Mouse (Mus musculus) embryo, embryonic 10 days (tissue): ENCODE results near the gene C77080.
A peak's percentile ranks its signal among the peaks of the same experiment; 100 is the strongest.

Source experiments
- DNase-seq: peaks from one replicate; pipeline ENCODE4 v3.0.0-alpha.2; 2015; ENCODE audit warnings: low spot score

Gene C77080

DNA sequence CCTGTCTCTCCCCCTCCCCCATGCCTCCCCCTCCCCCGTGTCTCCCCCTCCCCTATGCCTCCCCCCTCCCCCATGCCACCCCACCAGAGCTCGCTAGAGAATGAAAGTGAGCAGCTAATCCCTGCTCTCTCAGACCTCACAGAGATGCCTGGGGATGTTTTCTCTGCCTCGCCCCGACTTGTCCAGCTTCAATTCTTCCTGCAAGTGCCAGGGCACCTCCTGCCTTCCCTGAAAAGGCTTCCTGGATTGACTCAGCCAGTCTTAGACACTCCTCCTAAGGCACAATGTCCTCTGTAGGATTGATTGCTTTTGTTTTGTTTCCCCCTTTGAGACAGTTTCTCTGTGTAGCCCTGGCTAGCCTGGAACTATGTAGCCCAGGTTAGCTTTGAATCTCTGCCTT is at the start of gene C77080:
TSS of gene C77080 (minus strand) at position 209 of the 400 bp plus-strand sequence.
- no peak for DNase-seq

DNA sequence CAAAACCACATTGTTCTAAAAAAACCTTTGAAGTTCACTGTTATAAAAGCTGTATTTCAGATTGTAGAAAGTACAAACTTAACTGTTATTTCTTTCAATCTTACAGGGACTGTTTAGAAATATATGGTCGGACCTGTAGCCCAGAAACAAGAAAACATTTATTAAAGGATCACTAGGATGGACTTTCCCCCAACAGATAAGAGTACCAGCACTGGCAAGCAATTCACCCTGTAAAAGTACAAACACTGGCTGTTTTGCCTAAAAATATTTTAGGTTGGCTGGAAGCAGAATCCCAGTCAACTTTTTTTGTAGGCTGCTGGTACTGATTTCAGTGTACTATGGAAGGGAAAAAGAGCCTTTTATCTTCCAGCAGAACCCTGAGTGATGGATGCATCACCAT is 46.7 kb upstream of the C77080 start:
- DNase-seq = no peak

DNA sequence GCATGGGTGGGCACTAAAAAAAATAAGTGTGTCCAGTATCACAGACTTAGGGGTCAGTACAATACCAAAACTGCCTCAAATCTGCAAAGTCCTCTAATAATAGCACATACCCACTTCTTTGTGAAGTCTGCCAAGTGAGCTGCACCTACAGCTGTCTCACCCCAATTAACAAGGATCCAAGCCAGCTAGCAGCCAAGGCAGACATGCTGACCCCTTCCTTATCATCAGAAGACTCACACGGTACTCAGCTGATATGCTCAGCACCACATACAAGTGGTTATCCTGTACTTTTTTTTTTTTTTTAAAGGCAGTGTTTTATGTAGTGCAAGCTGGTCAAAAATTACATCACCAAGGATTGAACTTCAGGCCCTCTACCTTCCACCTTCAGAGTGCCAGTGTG is 43.1 kb upstream of the C77080 start:
- no peak for DNase-seq

DNA sequence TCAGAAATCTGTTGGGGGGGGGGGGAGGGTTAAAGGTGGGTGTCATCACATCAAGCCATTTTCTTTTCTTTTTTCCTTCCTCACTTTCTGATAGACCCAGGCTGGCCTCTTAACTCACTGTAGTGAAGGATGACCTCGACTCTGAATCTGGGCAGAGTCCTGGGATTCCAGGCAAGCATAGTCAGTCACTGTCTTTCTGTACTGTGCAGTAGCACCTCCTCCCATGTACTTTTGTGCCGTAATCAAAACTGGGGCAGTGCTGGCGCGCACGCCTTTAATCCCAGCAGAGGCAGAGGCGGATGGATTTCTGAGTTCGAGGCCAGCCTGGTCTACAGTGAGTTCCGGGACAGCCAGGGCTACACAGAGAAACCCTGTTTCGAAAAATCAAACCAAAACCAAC is 42.6 kb upstream of the C77080 start:
- no peak for DNase-seq

DNA sequence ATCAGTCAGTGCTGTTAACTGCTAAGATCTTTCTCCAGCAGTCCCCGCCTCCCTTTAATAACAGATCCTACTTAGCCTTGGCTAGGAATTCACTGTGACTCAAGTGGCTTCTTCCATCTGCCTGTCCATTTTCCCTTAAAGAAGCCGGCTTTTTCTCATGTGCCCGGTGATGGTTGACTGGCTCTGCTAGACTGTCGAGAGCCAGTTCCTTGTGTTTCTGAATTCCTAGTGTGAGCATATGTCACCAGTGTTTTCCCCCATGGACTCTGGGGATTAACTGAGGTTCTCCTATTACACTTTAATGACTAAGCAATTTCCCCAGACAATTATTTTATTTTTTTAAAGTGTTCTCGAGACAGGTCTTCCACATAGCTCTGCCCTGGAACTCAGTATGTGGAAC is 42.2 kb upstream of the C77080 start:
- no peak for DNase-seq

DNA sequence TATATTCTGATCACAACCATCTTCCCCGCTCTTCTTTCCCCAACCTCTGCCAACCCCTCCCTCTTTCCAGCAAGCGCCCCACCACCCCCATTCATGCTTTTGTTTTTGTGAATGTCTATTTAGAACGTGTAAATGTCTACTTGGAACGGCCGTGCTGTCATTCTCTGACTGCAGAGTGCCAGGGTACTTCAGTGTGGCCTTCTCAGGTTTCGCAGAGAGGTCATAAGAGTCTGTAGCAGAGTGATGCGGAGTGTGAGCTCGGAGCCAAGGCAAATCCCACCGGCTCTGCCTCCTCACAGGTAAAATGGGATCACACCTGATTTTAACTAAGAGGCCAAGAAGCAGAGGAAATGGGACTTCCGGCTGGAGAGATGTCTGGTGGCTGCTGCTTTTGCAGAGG is 37.9 kb upstream of the C77080 start:
- DNase-seq = no peak

DNA sequence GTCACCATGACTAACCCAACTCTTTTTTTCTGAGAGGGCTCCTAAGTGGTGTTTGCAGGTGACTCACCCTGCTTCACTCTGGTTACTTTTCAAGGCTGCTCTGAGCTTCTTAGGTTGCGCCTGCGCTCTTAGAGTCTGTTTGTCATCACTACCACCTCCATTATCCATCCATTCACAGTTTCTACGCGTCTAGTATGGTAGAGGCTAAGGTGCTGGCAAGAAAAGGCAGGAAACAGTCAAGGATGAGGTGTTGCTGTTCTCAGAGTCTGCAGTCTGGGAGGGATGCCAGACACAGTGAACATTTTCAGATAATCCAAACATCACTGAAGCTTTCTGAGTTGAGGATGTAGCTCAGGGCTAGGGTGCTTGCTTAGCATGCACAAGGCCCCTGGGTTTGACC is 36.5 kb upstream of the C77080 start:
- DNase-seq = no peak

DNA sequence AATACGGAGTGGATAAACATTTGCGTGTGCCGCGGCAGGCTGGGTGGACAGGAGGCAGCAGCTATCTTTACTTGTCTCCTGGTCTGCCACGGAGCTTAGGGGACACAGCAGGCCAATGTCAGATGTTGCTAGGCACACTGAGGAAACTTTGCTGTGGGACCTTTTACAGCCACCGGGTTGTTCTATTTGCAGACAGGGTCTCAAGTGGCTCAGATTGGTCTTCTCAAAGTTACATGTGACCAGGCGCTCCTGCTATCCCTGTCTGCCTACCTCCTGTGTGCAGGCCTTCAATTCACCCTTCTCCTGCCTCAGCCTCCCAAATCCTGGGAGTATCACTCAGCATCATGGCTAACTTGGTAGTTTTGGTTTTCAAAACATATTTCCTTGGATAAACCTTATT is 34.9 kb upstream of the C77080 start:
- DNase-seq = no peak

DNA sequence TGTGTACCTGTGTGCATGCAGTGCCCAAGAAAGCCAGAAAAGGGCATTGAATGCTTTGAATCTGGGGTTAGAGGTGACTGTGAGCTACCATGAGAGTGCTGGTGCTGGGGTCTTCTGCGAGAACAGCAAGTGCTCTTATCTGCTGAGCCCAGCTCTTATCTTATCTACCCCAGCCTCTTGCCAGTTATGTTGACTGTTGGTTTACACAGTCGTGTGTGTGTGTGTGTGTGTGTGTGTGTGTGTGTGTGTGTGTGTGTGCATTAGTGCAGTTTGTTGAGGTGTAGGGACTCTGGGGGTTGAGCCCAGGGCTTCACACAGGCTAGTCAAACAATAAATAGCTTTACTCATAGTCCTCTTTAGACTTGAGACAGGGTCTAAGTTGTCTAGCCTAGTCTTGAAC is 34.0 kb upstream of the C77080 start:
- DNase-seq = no peak

DNA sequence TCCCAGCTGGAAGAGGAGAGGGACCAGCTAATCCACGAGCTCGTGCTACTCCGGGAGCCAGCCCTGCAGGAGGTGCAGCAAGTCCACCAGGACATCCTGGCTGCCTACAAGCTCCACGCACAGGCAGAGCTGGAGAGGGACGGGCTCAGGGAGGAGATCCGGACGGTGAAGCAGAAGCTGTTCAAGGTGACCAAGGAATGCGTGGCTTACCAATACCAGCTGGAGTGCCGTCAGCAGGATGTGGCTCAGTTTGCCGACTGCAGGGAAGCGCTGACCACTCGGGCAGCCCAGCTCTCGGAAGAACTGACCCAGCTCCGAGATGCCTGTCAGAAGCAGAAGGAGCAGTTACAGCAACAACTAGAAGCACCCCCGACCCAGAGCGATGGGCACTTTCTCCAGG is 32.5 kb upstream of the C77080 start:
- peak; percentile 43 for DNase-seq

DNA sequence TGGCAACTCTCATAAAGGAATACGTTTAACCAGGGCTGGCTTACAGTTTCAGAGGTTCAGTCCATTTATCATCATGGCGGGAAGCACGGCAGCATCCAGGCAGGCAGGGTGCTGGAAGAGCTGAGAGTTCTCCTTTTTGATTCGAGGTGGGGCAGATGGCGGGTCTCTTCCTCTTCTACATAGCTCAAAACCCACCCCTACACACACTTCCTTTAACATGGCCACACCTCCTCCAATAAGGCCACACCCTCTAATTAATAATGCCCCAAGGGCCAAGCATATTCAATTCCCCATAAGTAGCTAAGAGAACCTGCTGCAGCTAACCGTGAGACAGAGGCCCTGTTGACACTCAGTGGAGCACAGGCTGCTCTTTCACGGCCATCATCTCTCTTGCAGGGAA is 31.6 kb upstream of the C77080 start:
- DNase-seq = no peak

DNA sequence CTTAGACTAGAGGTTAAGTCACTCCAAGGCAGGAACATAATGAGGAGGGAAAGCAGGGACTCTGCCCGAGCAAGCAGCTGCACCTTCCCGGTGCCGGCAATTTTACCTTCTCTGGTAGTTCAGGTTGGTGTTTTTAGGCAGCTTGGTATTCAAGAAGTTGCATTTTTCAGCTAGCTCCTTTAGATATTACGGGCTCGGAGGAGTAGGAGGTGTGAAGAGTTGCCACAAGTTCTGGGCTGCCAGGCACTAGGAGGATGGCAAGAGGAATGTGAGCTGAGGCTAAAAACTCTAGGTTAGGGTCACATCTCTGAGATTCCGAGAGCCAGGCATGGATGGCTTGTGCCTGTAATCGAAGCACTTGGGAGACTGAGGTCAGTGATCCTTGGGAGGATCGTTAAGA is 28.5 kb upstream of the C77080 start:
- DNase-seq = no peak

DNA sequence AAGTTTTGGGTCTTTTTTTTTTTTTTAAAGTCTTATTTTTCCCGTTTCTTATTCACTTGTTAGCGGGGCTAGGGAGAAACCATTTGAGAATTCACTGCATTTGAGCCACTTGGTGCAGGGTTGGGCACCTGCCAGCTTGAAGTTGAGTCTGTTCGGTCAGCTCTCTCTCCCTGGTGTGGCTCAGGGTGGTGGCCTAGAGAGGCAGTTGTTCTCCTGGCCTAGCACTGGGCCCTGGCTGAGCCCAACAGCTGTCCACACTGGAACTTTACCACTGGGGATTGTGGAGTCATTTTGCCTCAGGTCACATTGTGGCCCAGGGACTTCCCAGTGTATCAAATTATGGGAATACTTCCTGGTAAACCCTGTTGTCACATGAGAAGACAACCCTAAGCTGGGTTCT is 26.9 kb upstream of the C77080 start:
- no peak for DNase-seq

DNA sequence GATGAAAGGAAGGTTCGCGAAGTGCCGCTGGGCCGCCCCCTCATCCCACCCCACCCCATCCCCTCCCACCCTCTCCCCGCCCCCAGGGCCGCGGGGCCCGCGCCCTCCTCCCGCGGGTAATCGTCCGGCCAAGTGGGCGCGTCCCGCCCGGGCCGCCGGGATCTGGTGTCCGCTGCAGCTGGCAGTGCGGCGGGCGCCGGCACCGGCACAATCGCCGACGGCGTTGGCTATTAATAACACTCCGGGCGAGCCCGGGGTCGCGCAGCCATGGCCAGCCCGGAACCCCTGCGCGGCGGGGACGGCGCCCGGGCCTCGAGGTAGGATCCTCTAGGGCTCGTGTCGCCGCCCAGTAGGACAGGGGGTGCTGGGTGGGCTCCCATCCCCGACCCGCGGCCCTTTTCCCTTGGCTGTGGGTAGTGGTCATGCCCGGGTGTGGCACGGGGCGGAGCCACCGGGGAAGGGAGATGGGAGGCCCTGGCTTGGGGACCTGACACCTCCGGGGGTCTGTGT is 26.3 kb upstream of the C77080 start, which contains the start of gene Sync:
TSS of gene Sync (plus strand) at position 146 of the 510 bp plus-strand sequence.
- no peak for DNase-seq

DNA sequence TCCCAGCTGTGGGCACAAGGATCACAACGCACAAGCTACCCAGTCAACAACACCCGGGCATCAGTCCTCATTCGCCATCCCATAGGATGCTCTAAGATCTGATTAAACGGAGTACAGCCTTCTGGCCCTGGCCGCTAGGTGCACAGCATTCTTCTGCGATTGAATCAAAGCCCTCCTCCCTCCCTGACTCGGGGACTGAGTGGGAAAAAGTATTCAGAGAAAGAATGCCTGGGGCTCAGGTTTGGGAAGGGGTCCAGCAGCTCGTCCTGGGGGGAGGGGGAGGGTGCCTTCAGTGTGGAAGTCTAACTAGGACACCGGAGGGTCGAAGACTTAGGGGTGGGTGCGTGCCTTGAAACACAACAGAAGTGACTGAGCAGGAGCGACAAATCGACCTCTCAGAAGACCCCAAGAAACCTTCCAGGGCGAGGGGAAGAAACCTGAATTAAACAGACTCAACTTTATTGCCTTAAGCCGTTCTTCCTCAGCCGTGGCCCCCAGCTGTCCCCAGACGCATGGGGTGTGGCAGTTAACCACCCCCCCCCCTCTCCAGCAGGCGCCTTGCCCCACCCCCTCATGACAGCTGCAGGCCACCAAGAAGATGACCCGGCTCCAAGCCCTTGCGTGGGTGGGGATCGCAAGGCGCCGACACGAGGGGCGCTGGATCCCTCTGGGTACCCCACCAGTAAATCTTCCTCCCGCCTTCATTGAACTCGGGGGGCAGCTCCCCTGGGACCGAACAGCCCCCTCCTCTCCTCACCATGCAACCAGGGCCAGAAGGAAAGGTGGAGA is 25.7 kb upstream of the C77080 start:
- peak; percentile 58 for DNase-seq

DNA sequence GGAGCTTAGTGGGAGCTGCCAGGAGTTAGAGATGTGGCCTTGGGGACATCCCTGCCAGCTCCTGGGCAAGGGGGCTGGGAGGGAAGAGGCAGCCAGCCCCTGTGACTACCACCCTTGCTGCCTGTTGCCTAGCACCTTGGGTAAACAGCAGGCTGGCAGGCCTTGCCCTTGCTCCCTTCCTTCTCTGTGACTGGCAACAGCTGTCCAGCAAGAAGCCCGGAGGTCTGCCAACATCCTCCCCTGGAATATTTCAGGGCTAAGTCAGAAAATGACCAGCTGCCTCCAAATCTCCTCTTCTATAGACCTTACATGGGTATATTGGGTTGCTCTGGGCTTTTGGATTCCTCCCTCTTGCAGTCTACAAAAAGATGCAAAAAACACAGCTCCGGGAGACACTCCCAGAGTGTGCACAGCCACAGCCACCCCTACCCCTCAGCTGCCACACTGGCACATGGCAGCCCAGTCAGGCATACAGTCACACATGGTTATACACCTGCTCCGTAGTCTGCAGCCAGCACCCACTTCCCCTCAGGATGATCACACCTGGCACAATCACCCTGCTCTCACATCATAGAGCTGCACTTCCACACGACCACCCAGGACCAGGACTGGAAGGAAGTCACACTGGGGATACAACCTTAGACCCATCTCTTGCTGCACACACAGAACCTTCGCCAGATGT is 24.9 kb upstream of the C77080 start:
- no peak for DNase-seq

DNA sequence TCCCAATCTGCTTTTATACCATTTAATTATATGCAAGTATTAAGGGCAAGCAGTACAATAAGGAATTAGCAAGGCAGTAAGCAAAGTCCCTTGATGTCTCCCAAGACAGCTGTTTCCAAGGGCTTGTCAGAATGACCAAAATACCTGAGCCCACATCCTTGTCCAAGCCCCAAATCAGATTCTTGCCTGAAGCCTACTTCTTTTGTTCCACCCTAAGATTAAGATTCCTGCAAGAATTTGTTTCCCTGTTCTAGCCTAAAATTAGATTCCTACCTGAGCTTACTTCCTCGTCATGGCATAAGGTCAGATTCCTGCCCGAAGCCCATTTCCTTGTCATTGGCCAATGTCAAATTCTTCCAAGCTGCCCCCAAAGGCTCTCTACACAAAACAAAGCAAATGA is 23.5 kb upstream of the C77080 start:
- no peak for DNase-seq

DNA sequence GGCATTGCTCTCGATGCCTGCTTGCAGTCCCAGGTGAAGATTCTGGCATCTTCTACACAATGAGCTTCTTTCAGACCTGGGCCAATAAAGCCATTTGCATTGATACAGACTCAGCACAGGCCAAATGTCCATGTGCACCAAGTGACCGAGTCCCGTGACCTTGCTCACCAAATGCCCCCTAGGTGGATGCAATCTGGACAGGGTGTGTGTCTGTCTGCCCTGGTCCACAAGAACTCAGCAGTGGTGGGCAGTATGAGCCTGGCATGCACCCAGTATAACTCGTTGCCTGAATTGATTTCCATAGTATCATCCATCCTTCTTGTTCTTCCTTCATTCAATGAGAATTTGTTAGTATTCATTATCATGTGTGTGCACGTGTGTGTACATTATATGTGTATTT is 22.0 kb upstream of the C77080 start:
- DNase-seq = no peak

DNA sequence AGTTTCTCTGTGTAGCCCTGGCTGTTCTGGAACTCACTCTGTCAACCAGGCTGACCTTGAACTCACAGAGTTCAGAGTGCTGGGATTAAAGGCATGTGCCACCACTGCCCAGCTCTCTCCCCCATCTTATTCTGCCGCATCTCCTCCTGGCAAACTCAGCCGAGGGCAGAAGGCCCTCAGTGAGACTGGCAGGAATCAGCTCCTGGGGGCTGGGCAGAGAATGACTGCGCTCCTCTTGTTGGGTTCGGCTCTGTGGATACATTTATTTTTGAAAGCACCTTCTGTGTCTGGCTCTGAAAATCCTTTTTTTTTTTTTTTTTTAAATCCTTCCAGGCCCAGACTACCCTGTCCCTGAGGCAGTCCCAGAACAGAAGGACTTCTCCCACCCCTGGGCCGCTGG is 21.6 kb upstream of the C77080 start:
- no peak for DNase-seq

DNA sequence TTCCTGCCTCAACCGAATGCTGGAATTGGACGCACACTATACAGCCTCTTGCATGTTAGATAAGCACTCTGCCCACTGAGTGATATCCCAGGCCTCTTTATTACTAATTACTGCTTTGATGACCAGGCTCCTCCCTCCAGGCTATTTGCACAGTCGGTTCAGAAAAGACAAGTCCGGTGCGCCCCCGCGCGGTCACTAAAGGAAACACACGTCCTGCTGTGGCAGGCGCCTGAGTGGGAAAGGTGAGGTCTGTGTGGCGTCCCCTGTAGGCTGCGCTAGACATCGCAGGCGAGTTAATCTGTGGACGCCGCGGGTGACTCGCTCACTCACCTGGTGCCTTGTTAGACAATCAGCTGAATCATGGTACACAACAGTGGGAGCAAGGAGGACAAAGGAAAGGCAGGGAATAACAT is 15.3 kb upstream of the C77080 start:
- DNase-seq = peak; percentile 93

DNA sequence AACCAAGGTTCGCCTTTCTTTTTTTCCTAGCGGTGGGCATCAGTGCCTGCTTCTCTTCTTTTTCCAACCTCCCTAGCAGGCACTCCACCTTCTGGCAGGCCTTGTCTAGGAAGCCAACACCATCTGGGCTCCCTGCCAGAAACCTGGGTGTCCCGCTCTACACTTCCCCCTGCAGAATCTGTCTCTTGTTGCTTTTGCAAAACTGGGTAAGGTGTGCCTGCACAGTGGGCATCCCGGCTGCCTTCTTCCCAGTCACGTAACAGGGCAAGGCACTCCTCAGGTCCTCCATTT is 11.5 kb upstream of the C77080 start:
- no peak for DNase-seq

DNA sequence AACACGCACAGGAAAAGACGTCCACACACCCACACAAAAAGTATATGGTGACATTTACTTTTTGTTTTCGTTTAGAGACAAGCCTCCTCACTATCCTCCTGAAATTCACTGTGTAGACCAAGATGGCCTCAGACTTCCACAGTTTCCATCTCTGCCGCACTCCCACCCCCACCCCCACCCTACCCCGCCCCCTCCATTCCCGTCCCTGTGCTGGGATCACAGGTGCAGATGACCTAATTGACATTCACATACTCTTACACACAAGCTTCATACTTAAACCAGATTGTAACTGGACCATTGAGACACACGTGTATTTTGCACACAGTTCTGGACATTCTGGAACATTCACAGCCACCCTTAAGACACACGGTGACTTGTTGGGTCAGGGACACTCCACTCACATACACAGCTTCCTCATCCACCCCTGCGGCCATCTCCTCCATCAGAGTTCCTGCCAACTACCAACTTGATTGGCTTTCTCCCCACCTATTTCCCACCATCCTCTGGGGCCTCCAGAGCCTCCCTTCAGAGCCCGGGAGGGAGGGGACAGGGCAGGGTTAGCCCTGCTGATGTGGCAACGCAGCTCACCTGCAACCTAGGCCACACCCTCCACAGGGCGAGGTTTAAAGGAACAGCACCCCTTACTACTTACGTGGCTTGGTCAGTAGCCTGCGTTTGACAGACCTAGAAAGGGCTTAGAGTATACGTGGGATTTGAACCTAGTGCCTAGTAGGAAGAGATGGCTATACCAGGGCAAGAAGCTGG is 11.0 kb upstream of the C77080 start:
- no peak for DNase-seq

DNA sequence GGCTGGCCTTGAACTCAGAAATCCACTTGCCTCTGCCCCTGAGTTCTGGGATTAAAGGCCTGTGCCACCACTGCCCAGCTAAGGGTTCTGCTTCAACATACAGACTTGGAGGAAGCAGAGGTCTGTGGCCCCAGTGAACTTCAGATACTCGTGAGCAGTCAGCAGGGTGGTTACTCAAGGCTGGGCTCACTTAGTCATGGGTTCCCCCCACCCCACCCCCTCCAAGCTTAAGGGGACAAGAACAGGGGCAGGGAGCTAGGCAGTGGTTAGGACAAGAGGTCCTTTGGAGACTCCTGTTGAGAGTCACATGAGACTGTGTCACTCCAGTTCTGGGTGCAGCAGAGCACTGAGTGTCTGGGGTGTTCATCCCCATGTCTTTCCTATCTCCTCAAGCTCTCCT is 7.5 kb upstream of the C77080 start:
- DNase-seq = no peak
